Mouse (Mus musculus) heart, embryonic 16.5 days (tissue): ENCODE data around the gene Akap1. TPM values are rescaled to one million over a fixed set of nuclear protein-coding genes. Genes with fewer than 3 reads are reported as not detected.

Experiments
- ATAC-seq: fragments of 200-750 bp; cut with Nextera tagmentation; replicated peaks from 2 replicates; pipeline ENCODE4 v1.8.0; 2017; ENCODE audit warnings: moderate number of reproducible peaks; ENCODE audit not compliant: insufficient read depth, low FRiP score; ENCODE audit errors: extremely low read depth
- H3K27ac ChIP-seq: fragments of 300-500 bp; sonication (generic); 2 replicates; pipeline ENCODE4 v1.5.1; 2014; ENCODE audit warnings: mild to moderate bottlenecking, low read length, control low read depth, moderate library complexity
- H3K27me3 ChIP-seq: fragments of 300-500 bp; sonication (generic); 2 replicates; pipeline ENCODE4 v1.6.1; 2014; ENCODE audit warnings: low read length, mixed read lengths; ENCODE audit not compliant: control insufficient read depth, insufficient read depth
- H3K36me3 ChIP-seq: fragments of 300-500 bp; sonication (generic); 2 replicates; pipeline ENCODE4 v1.6.1; 2014; ENCODE audit not compliant: control insufficient read depth, insufficient read depth
- H3K4me1 ChIP-seq: fragments of 300-500 bp; sonication (generic); 2 replicates; pipeline ENCODE4 v1.6.1; 2014; ENCODE audit warnings: low read length, mixed read lengths; ENCODE audit not compliant: control insufficient read depth, insufficient read depth
- H3K4me2 ChIP-seq: fragments of 300-500 bp; sonication (generic); 2 replicates; pipeline ENCODE4 v1.6.1; 2014; ENCODE audit warnings: low read depth, mild to moderate bottlenecking, control low read depth, low read length
- H3K4me3 ChIP-seq: fragments of 300-500 bp; sonication (generic); 2 replicates; pipeline ENCODE4 v1.5.1; 2014; ENCODE audit warnings: mild to moderate bottlenecking, control low read depth, low read length
- H3K9ac ChIP-seq: fragments of 300-500 bp; sonication (generic); 2 replicates; pipeline ENCODE4 v1.6.1; 2014; ENCODE audit warnings: low read length, control low read depth
- H3K9me3 ChIP-seq: fragments of 300-500 bp; sonication (generic); replicated peaks from 2 replicates; pipeline ENCODE4 v1.6.1; 2016; ENCODE audit warnings: low read length; ENCODE audit not compliant: control insufficient read depth
- WGBS: fragments of 180-500 bp; shearing (Covaris S2); extraction: QIAGEN DNeasy Blood & Tissue Kit; methylation state at CpG from one replicate; pipeline ENCODE4 v1.1.7; 2014; 5-methylcytosine and 5-hydroxymethylcytosine counted together
- polyA plus RNA-seq: library from polyadenylated mRNA; unstranded; fragments of >200 nt; fragmentation: Nextera tagmentation; extraction: Ambion mirVana; gene quantifications from 2 replicates; pipeline ENCODE4 v1.2.1, GENCODE M21; 2015

Gene Akap1
- polyA plus RNA-seq, 1 experiment from 2014 or later, result 58.0 TPM

- Histone ChIP-seq H3K4me2 (no peak overlapping the region), H3K9me3 (no peaks in the 10 kb centered on the region), H3K27ac (peak overlapping the region; percentile 98), H3K27me3 (no peaks in the 10 kb centered on the region), H3K4me3 (no peak overlapping the region), H3K36me3 (no peaks in the 10 kb centered on the region), H3K9ac (peak overlapping the region; percentile 51), H3K4me1 (peaks cover 53% of the 10 kb centered on the region)
- 75% methylated on average over 15 of the region's 15 CpGs for WGBS
- no peak for ATAC-seq
These were observed 13.1 kb downstream of the Akap1 start for GRCm38 (mm10) chr11:88851049-88851825.

GRCm38 (mm10) chr11:88849732-88850131, 14.7 kb downstream of the Akap1 start:
- Histone ChIP-seq H3K4me2 (peak overlapping the region; percentile 27), H3K36me3 (peaks cover 10% of the 10 kb centered on the region), H3K9me3 (no peaks in the 10 kb centered on the region), H3K9ac (peak overlapping the region; percentile 59), H3K4me3 (no peak overlapping the region), H3K4me1 (peaks cover 45% of the 10 kb centered on the region), H3K27me3 (no peaks in the 10 kb centered on the region), H3K27ac (peak overlapping the region; percentile 98)
- 36% methylated on average over 3 of the region's 3 CpGs for WGBS
- ATAC-seq, result peak; percentile 66

GRCm38 (mm10) chr11:88849284-88849683, 15.1 kb downstream of the Akap1 start:
- no peaks in the 10 kb centered on the region for H3K27me3 ChIP-seq
- peak overlapping the region; percentile 25; the same call in 1 of the 2 replicates for H3K4me3 ChIP-seq
- H3K9me3 ChIP-seq, result no peaks in the 10 kb centered on the region
- peaks cover 11% of the 10 kb centered on the region for H3K36me3 ChIP-seq
- H3K4me1 ChIP-seq, result peaks cover 49% of the 10 kb centered on the region
- peak overlapping the region; percentile 98 for H3K27ac ChIP-seq
- 22% methylated on average over 8 of the region's 8 CpGs for WGBS
- H3K9ac ChIP-seq, result peak overlapping the region; percentile 59
- peak; percentile 85 for ATAC-seq
- peak overlapping the region; percentile 56 for H3K4me2 ChIP-seq

GRCm38 (mm10) chr11:88848590-88848989, 15.8 kb downstream of the Akap1 start:
- Histone ChIP-seq H3K27me3 (no peaks in the 10 kb centered on the region), H3K27ac (peak overlapping the region; percentile 98), H3K4me2 (peak overlapping the region; percentile 56), H3K4me3 (0 out of 2 replicates have a peak overlapping the region, but pooled peaks have one; percentile 25), H3K9me3 (no peaks in the 10 kb centered on the region), H3K4me1 (peaks cover 54% of the 10 kb centered on the region), H3K9ac (peak overlapping the region; percentile 59), H3K36me3 (peaks cover 16% of the 10 kb centered on the region)
- peak; percentile 69 for ATAC-seq
- WGBS, result 24% methylated on average over 5 of the region's 5 CpGs

GRCm38 (mm10) chr11:88847281-88848006, 16.9 kb downstream of the Akap1 start:
- Histone ChIP-seq H3K27me3 (no peaks in the 10 kb centered on the region), H3K27ac (peak overlapping the region; percentile 98; the same call in 1 of the 2 replicates), H3K4me3 (no peak overlapping the region), H3K4me2 (no peak overlapping the region), H3K4me1 (peaks cover 54% of the 10 kb centered on the region), H3K9me3 (no peaks in the 10 kb centered on the region), H3K36me3 (peaks cover 19% of the 10 kb centered on the region), H3K9ac (0 out of 2 replicates have a peak overlapping the region, but pooled peaks have one; percentile 34)
- WGBS, result 75% methylated on average over 8 of the region's 8 CpGs
- no peak for ATAC-seq

- no peak for ATAC-seq
- peaks cover 56% of the 10 kb centered on the region for H3K4me1 ChIP-seq
- 0 out of 2 replicates have a peak overlapping the region, but pooled peaks have one; percentile 13 for H3K4me2 ChIP-seq
- H3K4me3 ChIP-seq, result no peak overlapping the region
- peaks cover 20% of the 10 kb centered on the region for H3K36me3 ChIP-seq
- 50% methylated on average over 5 of the region's 5 CpGs for WGBS
- peak overlapping the region; percentile 44; the same call in 1 of the 2 replicates for H3K9ac ChIP-seq
- no peaks in the 10 kb centered on the region for H3K27me3 ChIP-seq
- no peaks in the 10 kb centered on the region for H3K9me3 ChIP-seq
- H3K27ac ChIP-seq, result 0 out of 2 replicates have a peak overlapping the region, but pooled peaks have one; percentile 2
These were observed 20.0 kb downstream of the Akap1 start for GRCm38 (mm10) chr11:88844384-88844783.

- Histone ChIP-seq H3K4me1 (peaks cover 48% of the 10 kb centered on the region), H3K4me3 (no peak overlapping the region), H3K9me3 (no peaks in the 10 kb centered on the region), H3K9ac (no peak overlapping the region), H3K27me3 (no peaks in the 10 kb centered on the region), H3K27ac (no peak overlapping the region), H3K4me2 (no peak overlapping the region), H3K36me3 (peaks cover 22% of the 10 kb centered on the region)
- no peak for ATAC-seq
- WGBS, result 87% methylated on average over 10 of the region's 10 CpGs
These were observed 21.1 kb downstream of the Akap1 start for GRCm38 (mm10) chr11:88843305-88843704.

- no peaks in the 10 kb centered on the region for H3K27me3 ChIP-seq
- no peaks in the 10 kb centered on the region for H3K9me3 ChIP-seq
- 93% methylated on average over 13 of the region's 13 CpGs for WGBS
- no peak overlapping the region for H3K9ac ChIP-seq
- H3K36me3 ChIP-seq, result peaks cover 27% of the 10 kb centered on the region
- peaks cover 39% of the 10 kb centered on the region for H3K4me1 ChIP-seq
- no peak for ATAC-seq
- H3K27ac ChIP-seq, result peak overlapping the region; percentile 98; the same call in 1 of the 2 replicates
- H3K4me3 ChIP-seq, result no peak overlapping the region
- no peak overlapping the region for H3K4me2 ChIP-seq
These were observed 21.9 kb downstream of the Akap1 start for GRCm38 (mm10) chr11:88842315-88842975.
